Mouse (Mus musculus) layer of hippocampus, adult 9-10 months (tissue): Measurements from ENCODE around the gene Pigm.

Experiments used
- DNase-seq: peaks from one replicate; pipeline ENCODE4 v3.0.0; 2022; ENCODE audit warnings: low spot score

The Pigm gene

GRCm38 (mm10) chr1:172414231-172414585 is 37.9 kb downstream of the Pigm start:
- no peak for DNase-seq

- no peak for DNase-seq
These were observed 38.7 kb downstream of the Pigm start for GRCm38 (mm10) chr1:172415061-172415460.

- DNase-seq = no peak
These were observed 41.8 kb downstream of the Pigm start for GRCm38 (mm10) chr1:172418173-172418572.

- DNase-seq = no peak
These were observed 42.3 kb downstream of the Pigm start for GRCm38 (mm10) chr1:172418642-172419041.

- no peak for DNase-seq
These were observed 43.8 kb downstream of the Pigm start for GRCm38 (mm10) chr1:172420181-172420580.

GRCm38 (mm10) chr1:172423393-172423792 is 47.0 kb downstream of the Pigm start:
- no peak for DNase-seq

- no peak for DNase-seq
These were observed 50.1 kb downstream of the Pigm start for GRCm38 (mm10) chr1:172426419-172426818.

- no peak for DNase-seq
These were observed 51.5 kb downstream of the Pigm start for GRCm38 (mm10) chr1:172427841-172428240.

- DNase-seq = no peak
These were observed 52.3 kb downstream of the Pigm start for GRCm38 (mm10) chr1:172428614-172429013.

- DNase-seq = no peak
These were observed 54.4 kb downstream of the Pigm start for GRCm38 (mm10) chr1:172430731-172431220.

- DNase-seq = no peak
These were observed 55.7 kb downstream of the Pigm start for GRCm38 (mm10) chr1:172431836-172432586.

- DNase-seq = no peak
These were observed 56.2 kb downstream of the Pigm start for GRCm38 (mm10) chr1:172432587-172432955.

GRCm38 (mm10) chr1:172433012-172433850 is 56.9 kb downstream of the Pigm start:
- DNase-seq = no peak
